Mouse (Mus musculus) thymus, adult 2 months (tissue): ENCODE data around the gene Rpia.

Experiments
- CTCF ChIP-seq: fragments of 200-500 bp; IDR thresholded peaks from 2 replicates; pipeline ENCODE4 v1.5.1; 2012; ENCODE audit warnings: mild to moderate bottlenecking, control low read depth, low read length, moderate library complexity, borderline replicate concordance; ENCODE audit not compliant: control insufficient read depth, poor library complexity, insufficient read depth; ENCODE audit errors: extremely low read depth
- POLR2A ChIP-seq: fragments of 200-500 bp; IDR thresholded peaks from 2 replicates; pipeline ENCODE4 v1.6.1; 2012; ENCODE audit warnings: mild to moderate bottlenecking, low read length, control low read depth, moderate library complexity; ENCODE audit not compliant: control insufficient read depth, poor library complexity, insufficient read depth; ENCODE audit errors: extremely low read depth

DNA sequence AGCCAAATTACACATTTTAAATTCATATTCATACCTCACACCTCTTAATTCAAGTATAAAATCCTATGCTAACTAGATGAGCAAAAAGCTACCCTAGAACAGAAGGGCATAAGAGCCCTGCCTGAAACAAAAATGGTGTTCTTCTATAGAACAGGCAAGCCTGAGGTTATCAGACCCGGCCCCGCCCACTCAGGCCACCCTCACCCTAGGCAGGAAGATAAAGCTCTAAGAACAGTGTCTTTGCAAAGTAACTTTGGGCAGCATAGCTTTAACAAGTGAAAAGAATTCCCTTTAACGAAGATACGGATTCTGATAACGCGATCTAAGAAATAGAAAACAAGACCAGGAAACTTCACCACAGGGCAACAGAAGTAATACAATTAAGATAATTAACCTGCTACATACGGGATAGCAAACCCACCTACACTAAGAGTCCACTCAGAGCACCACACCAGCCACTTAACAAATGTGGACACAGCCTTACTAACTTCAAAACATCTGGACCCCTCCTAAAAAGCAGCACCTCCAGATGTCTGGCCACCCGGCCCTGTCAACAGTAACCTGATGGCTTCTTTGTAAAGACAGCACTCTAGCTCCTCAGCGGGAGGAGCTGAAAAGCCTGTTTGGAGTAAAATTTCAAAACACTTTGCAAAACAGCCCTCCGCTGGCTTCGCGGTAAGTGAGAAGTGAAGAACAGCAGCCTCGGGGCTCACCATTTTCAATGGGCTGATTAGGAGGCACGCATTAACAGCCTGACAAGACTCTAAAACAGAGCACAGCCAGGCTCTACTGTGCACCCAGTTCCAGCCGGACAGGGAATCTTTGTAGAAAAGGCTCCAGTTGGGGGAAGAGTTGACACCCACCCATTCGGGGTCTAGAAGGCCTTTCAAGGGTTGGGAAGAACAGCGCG is 925 bp downstream of the Rpia start:
- TF ChIP-seq CTCF (no peak), POLR2A (no peak)
